Mouse (Mus musculus) ES-CJ7 (cell line): ENCODE results near the gene Wdfy1.

Experiments
- DNase-seq: peaks from one replicate; pipeline ENCODE4 v3.0.0; 2011; ENCODE audit warnings: low read depth, low spot score

The Wdfy1 gene

DNA sequence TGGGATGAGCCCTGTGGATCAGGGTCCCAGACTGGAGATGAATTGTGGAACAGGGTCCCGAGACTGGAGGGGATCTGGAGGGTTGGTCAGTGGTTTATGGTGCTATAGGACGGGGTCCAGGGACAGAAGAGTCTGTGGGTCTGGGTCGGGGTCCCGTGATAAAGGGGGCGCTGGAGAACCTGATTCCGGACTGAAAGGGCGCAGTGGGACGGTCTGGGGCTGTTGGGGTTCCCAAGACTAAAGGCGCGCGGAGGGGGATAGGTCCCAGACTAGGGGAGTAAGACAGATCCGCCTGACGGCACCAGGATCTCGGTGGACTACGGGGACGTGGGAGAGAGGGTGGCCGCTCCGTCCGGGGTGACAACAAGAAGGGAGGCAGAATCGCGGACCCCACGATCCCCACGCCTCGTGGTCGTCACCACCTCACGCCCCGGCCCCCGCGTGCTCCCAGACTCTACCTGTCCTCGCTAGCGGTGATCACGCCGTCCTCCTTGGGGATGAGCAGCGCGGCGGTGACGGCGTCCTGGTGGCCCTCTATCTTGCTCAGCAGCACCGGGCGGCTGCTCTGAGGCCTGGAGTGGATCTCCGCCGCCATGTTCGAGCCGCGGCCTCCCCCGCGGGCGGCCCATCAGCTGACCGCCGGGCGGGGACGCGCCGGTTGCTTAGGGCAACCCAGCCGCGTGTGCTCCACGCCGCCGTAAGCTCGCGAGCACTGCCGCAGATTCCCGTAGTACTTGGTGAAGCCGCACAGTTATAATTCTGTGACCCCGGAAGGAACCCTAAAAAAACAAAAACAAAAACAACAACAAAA lies 14.6 kb downstream of the Wdfy1 start:
- DNase-seq: peak; percentile 81

GRCm38 (mm10) chr1:79760656-79761055 lies 15.3 kb downstream of the Wdfy1 start:
- DNase-seq: peak; percentile 35

- DNase-seq: no peak
Observed at GRCm38 (mm10) chr1:79759436-79759972, 16.4 kb downstream of the Wdfy1 start.

DNA sequence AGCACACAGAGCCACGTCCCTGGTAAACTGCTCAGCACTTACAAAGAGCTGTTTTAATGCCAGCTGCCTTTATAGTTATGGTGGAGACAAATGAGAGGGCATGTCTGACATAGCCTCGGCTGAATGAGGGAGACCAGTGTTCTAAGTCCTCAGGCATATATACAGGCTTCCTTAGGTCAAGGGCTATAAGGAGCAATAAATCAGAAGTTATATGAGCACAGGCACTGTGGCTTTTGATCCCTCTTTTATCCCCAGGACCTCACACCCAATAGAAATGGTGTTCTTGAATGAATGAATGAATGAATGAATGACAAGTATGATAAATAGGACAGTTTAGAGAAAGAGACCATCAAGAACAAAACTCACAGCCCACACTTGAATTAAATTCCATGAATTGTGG lies 16.9 kb downstream of the Wdfy1 start:
- no peak for DNase-seq

DNA sequence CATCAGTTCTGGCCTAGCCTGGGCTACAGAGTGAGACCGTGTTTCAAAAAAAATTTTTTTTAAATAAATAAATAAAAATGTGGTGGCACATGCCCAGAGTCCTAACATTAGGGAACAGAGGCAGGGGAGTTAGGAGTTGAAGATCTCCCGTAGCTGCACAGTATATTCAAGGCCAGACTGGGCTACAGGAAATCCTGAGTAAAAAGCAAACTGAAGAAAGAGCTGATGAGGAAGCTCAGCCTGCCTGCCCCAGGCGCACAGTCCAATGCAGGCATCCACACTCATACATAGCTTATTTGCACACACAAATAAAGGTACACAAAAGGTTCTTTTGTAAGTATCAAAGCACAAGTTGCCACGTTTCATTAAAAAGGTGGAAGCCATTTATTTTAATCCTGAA lies 18.3 kb downstream of the Wdfy1 start:
- no peak for DNase-seq

DNA sequence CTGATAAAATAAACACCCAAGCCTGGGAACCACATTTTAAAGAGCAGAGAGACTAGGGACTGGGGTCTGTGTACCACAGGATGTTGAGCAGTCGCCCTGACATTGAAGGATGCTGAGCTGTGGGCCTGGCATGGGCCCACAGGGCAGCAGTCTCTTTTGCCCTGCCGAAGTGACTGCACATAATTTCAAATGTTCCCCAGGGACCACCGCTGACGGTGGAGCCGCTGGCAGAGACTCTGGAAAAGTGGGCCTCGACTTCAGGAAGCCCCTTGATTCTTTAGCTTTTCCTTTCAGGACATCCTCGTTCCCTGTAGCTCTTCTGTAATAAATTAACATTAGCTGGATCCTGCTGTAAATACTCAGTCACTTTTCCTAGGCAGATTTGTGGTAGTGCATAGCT lies 18.8 kb downstream of the Wdfy1 start:
- DNase-seq: no peak

GRCm38 (mm10) chr1:79756417-79756816 lies 19.5 kb downstream of the Wdfy1 start:
- no peak for DNase-seq

- DNase-seq: no peak
Observed at GRCm38 (mm10) chr1:79755376-79755775, 20.6 kb downstream of the Wdfy1 start.

GRCm38 (mm10) chr1:79754936-79755335 lies 21.0 kb downstream of the Wdfy1 start:
- DNase-seq: no peak

GRCm38 (mm10) chr1:79753456-79753855 lies 22.5 kb downstream of the Wdfy1 start:
- no peak for DNase-seq

GRCm38 (mm10) chr1:79752714-79753340 lies 23.1 kb downstream of the Wdfy1 start:
- no peak for DNase-seq

GRCm38 (mm10) chr1:79752015-79752695 lies 23.8 kb downstream of the Wdfy1 start:
- no peak for DNase-seq

- no peak for DNase-seq
Observed at GRCm38 (mm10) chr1:79751186-79751585, 24.8 kb downstream of the Wdfy1 start.

GRCm38 (mm10) chr1:79746056-79746455 lies 29.9 kb downstream of the Wdfy1 start:
- no peak for DNase-seq

DNA sequence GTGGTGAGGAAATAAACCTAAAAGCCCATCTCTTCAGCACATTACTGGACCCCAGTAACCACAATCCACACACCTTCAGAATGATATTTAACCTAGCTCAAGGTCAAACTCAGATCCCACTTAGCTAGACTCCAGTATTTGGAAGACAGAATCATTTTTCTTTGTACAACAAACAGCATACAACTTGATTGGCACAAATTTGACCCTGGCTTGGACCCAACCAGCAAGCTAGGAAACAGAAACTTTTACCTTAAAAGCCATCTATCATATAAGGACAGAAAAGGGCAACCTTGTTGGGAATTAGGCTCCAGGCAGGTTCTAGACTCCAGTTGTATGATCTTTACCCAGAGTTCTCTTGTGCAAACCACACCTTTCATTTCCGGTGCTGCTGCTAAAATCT lies 32.6 kb downstream of the Wdfy1 start:
- no peak for DNase-seq

GRCm38 (mm10) chr1:79742949-79743348 lies 33.0 kb downstream of the Wdfy1 start:
- DNase-seq: no peak

DNA sequence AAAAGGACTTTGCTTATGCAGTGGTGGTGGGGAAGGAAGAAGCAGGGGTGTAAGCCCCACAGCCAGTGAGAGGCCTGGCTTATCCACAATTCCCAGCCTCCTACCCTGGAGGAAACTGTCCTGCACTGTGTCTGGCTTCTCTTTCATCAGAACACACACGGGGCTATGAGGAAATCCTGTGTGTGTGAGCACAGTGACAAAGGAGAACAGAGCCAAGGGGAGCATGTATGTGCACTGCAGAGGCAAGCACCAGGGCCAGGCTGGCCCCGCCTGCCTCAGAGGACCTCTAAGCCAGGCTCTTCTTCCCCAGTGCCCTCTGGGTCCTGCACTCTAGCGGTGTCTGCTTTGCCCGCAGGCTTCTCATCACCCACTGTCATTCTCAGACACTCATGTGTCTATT lies 34.9 kb downstream of the Wdfy1 start:
- DNase-seq: no peak

GRCm38 (mm10) chr1:79739726-79740125 lies 36.2 kb downstream of the Wdfy1 start:
- no peak for DNase-seq

DNA sequence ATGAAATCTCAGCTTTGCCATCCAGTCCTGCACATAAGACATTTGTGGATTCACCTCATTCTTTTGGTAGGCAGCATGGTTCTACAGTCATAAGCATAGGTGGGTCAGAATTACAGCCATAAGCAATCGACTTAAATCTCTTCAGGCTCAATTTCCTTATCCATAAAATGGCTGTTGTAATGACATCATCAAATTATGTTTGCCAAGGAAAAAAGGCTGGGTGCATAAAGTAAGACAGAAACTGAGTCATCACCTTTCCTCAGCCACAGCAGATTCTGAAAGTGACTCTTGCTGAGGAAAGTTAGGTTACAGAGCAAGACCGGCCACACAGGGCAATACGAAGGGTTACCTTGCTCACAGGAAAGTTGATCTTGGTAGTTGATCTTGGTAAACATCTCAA lies 39.5 kb downstream of the Wdfy1 start:
- no peak for DNase-seq

DNA sequence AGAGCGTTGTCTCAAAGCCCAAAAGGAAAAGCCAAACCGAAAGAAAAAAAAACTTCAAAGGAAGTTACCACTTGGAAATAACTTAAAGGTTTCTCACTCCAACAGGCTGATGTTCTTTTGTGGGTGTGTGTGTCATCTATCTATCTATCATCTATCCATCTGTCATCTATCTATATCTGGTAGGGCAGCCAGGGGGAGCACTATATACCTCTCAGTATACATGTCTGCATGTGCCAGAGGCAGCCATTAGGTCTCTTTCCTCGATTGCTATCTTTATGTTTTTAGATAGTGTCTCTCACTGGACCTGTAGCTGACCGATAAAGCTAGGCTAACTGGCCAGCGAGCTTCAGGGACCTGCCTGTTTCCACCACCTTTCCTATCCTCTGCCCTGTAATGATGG lies 41.1 kb downstream of the Wdfy1 start:
- DNase-seq: no peak

- no peak for DNase-seq
Observed at GRCm38 (mm10) chr1:79714152-79714923, 61.6 kb downstream of the Wdfy1 start.

DNA sequence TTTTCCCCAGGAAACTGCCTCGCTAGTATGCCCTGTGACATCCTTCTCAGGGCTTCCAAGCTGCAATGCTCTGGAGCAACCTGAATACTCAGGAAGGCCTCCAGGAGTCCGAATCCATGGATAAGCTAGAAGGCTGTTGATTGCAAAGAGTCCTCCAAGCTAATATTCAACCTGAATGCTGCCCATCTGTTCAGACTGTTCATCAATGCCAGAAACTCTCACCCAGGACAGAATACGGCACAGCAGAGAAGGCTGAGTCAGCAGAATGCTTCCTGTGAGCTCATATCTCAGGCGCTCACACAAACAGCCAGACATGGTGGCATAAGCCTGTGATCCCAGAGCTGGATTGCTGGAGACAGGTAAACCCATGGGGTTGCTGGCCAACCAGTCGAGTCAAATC lies 62.9 kb downstream of the Wdfy1 start:
- no peak for DNase-seq
